Mouse (Mus musculus) ES-E14 (cell line): ENCODE measurements around the gene Lrpap1. TPM values are rescaled to one million over a fixed set of nuclear protein-coding genes. Genes with fewer than 3 reads are reported as not detected.

Experiments used
- DNase-seq: peaks from one replicate; pipeline ENCODE4 v3.0.0-alpha.2; 2013; ENCODE audit warnings: low read depth, low spot score
- H3K27ac ChIP-seq: 2 replicates; pipeline ENCODE4 v1.5.1; 2012; ENCODE audit warnings: low read depth, mild to moderate bottlenecking, low read length, moderate library complexity, mixed read lengths; ENCODE audit not compliant: poor library complexity, insufficient read depth, severe bottlenecking
- H3K36me3 ChIP-seq: 2 replicates; pipeline ENCODE4 v1.6.1; 2012; ENCODE audit warnings: mild to moderate bottlenecking, low read length, moderate library complexity, mixed read lengths; ENCODE audit not compliant: control insufficient read depth, poor library complexity, insufficient read depth, severe bottlenecking
- H3K4me1 ChIP-seq, 2 experiments: fragments of 150-350 bp in 1 of 2; sonication (generic) in 1 of 2; 2 replicates each; pipeline ENCODE4 v1.6.1; 2012; ENCODE audit warnings: low read length in 2 of 2, mild to moderate bottlenecking in 1 of 2, mixed read lengths in 1 of 2; ENCODE audit not compliant: control insufficient read depth in 2 of 2, insufficient read depth in 2 of 2, poor library complexity in 1 of 2
- H3K4me3 ChIP-seq, 2 experiments: fragments of 150-350 bp in 1 of 2; sonication (generic) in 1 of 2; 2 replicates each; pipeline ENCODE4 v1.5.1; 2012; ENCODE audit warnings: low read length in 2 of 2, low read depth in 1 of 2, mild to moderate bottlenecking in 1 of 2, mixed read lengths in 1 of 2; ENCODE audit not compliant: insufficient read depth in 1 of 2, poor library complexity in 1 of 2, severe bottlenecking in 1 of 2
- H3K9ac ChIP-seq: 2 replicates; pipeline ENCODE4 v1.6.1; 2012; ENCODE audit warnings: low read depth, mild to moderate bottlenecking, low read length, mixed read lengths; ENCODE audit not compliant: poor library complexity, insufficient read depth, severe bottlenecking
- H3K9me3 ChIP-seq: fragments of 150-350 bp; sonication (generic); 2 replicates; pipeline ENCODE4 v1.6.1; 2012; ENCODE audit warnings: low read depth, mild to moderate bottlenecking, low read length; ENCODE audit not compliant: control insufficient read depth, insufficient read depth
- CHD2 ChIP-seq: IDR thresholded peaks from 2 replicates; pipeline ENCODE4 v1.6.1; 2014; ENCODE audit warnings: mild to moderate bottlenecking, low read depth, low read length, inconsistent platforms
- HCFC1 ChIP-seq: IDR thresholded peaks from 2 replicates; pipeline ENCODE4 v1.6.1; 2012; ENCODE audit warnings: low read length, inconsistent platforms, borderline replicate concordance; ENCODE audit not compliant: insufficient read depth
- MAFK ChIP-seq: IDR thresholded peaks from 2 replicates; pipeline ENCODE4 v1.6.1; 2014; ENCODE audit warnings: mild to moderate bottlenecking, low read depth, low read length, inconsistent platforms; ENCODE audit not compliant: insufficient read depth
- ZC3H11A ChIP-seq: IDR thresholded peaks from 2 replicates; pipeline ENCODE4 v1.6.1; 2012; ENCODE audit warnings: low read depth, mild to moderate bottlenecking, inconsistent platforms, low read length, borderline replicate concordance
- ZNF384 ChIP-seq: IDR thresholded peaks from 2 replicates; pipeline ENCODE4 v1.6.1; 2012; ENCODE audit warnings: low read depth, low read length, inconsistent platforms
- in situ Hi-C, 2 experiments: fragments of 600-800 bp; cut with MboI; formaldehyde crosslinking; loops; one replicate each; pipeline ENCODE4 v1.15.1; 2025; ENCODE audit warnings: low sequenced_read_pairs in 2 of 2, inconsistent platforms in 1 of 2; ENCODE audit not compliant: unreplicated experiment in 2 of 2
- total RNA-seq: library from RNA; depleted of rRNA; stranded (reverse); fragments of 300-350 nt; gene quantifications from 2 replicates; pipeline ENCODE4 v1.2.3, GENCODE M21; 2012

Lrpap1 gene
- total RNA-seq, 1 experiment = 275 TPM

GRCm38 (mm10) chr5:35134286-35134685 lies 28.7 kb upstream of the Lrpap1 start:
- Histone ChIP-seq H3K9me3 (no peaks in the 10 kb centered on the region), H3K4me1 (no peaks in the 10 kb centered on the region), H3K4me3 (no peak overlapping the region), H3K27ac (no peak overlapping the region), H3K36me3 (no peaks in the 10 kb centered on the region), H3K9ac (no peak overlapping the region)
- TF ChIP-seq HCFC1 = no peak
- no peak for TF ChIP-seq CHD2
- TF ChIP-seq MAFK = no peak
- TF ChIP-seq ZC3H11A = no peak
- no peak for TF ChIP-seq ZNF384
- no peak for DNase-seq
- in situ Hi-C loops = no loop called here

- Histone ChIP-seq H3K4me1 (no peaks in the 10 kb centered on the region), H3K36me3 (no peaks in the 10 kb centered on the region), H3K27ac (no peak overlapping the region; the same call in 1 of the 2 replicates), H3K4me3 (no peak overlapping the region), H3K9ac (no peak overlapping the region), H3K9me3 (no peaks in the 10 kb centered on the region)
- in situ Hi-C loops = no loop called here
- no peak for TF ChIP-seq ZNF384
- no peak for TF ChIP-seq CHD2
- DNase-seq = no peak
Observed at GRCm38 (mm10) chr5:35133468-35133867, 27.9 kb upstream of the Lrpap1 start.

- no peak overlapping the region for H3K4me3 ChIP-seq
- no peak overlapping the region for H3K9ac ChIP-seq
- TF ChIP-seq ZNF384 = no peak
- H3K36me3 ChIP-seq = no peaks in the 10 kb centered on the region
- no peaks in the 10 kb centered on the region for H3K9me3 ChIP-seq
- in situ Hi-C loops = no loop called here
- no peaks in the 10 kb centered on the region for H3K4me1 ChIP-seq
- no peak overlapping the region for H3K27ac ChIP-seq
- no peak for DNase-seq
Observed at GRCm38 (mm10) chr5:35132278-35132980, 26.9 kb upstream of the Lrpap1 start.

GRCm38 (mm10) chr5:35131773-35132172 lies 26.2 kb upstream of the Lrpap1 start:
- peak; percentile 70 for DNase-seq
- Histone ChIP-seq H3K9me3 (no peaks in the 10 kb centered on the region), H3K27ac (no peak overlapping the region), H3K4me1 (no peaks in the 10 kb centered on the region), H3K4me3 (no peak overlapping the region), H3K9ac (no peak overlapping the region), H3K36me3 (no peaks in the 10 kb centered on the region)
- TF ChIP-seq ZNF384 (no peak), ZC3H11A (no peak), HCFC1 (no peak), CHD2 (no peak), MAFK (no peak)
- in situ Hi-C loops = no loop called here

GRCm38 (mm10) chr5:35131237-35131636 lies 25.7 kb upstream of the Lrpap1 start:
- Histone ChIP-seq H3K36me3 (no peaks in the 10 kb centered on the region), H3K9ac (no peak overlapping the region), H3K4me1 (no peaks in the 10 kb centered on the region), H3K9me3 (no peaks in the 10 kb centered on the region), H3K4me3 (no peak overlapping the region), H3K27ac (no peak overlapping the region)
- TF ChIP-seq HCFC1 (no peak), CHD2 (no peak)
- DNase-seq = no peak
- in situ Hi-C loops = no loop called here
